Mouse (Mus musculus): ENCODE data around the gene Etv6.

- TF ChIP-seq CTCF (conservative IDR thresholded peaks at IDR 0.05; ENCODE audit: insufficient read depth, insufficient read length, low read depth, low read length) = no peak
- TF ChIP-seq POLR2A (IDR thresholded peaks at IDR 0.05; ENCODE audit: low read depth, low read length) = no peak
These were observed 172.1 kb downstream of the Etv6 start for GRCm38 (mm10) chr6:134207391-134208179.

All from kidney, adult 2 months (tissue).